Mouse (Mus musculus) ES-Bruce4 (cell line): ENCODE results near the gene Lctl. TPM values are rescaled to one million over a fixed set of nuclear protein-coding genes. Genes with fewer than 3 reads are reported as not detected.
"Not testable (repeated sequence)": the region's sequence is repeated elsewhere in the genome, so short reads cannot be mapped to it uniquely, and the experiment has no call there.

Source experiments
- H3K27ac ChIP-seq: 2 replicates; pipeline ENCODE4 v1.5.1; 2012; ENCODE audit warnings: low read length, inconsistent platforms; ENCODE audit not compliant: insufficient read depth
- H3K27me3 ChIP-seq: 2 replicates; pipeline ENCODE4 v1.6.1; 2012; ENCODE audit warnings: mild to moderate bottlenecking, low read length, inconsistent platforms; ENCODE audit not compliant: control insufficient read depth, poor library complexity, insufficient read depth, severe bottlenecking
- H3K36me3 ChIP-seq: 2 replicates; pipeline ENCODE4 v1.6.1; 2012; ENCODE audit warnings: inconsistent platforms, mild to moderate bottlenecking, low read length, moderate library complexity; ENCODE audit not compliant: control insufficient read depth, poor library complexity, insufficient read depth, severe bottlenecking
- H3K4me1 ChIP-seq: one replicate; pipeline ENCODE4 v1.8.1; 2011; ENCODE audit warnings: low read length; ENCODE audit not compliant: control insufficient read depth, insufficient read depth
- H3K4me3 ChIP-seq: 2 replicates; pipeline ENCODE4 v1.5.1; 2011; ENCODE audit warnings: low read depth, mild to moderate bottlenecking, low read length
- H3K9ac ChIP-seq: 2 replicates; pipeline ENCODE4 v1.6.1; 2012; ENCODE audit warnings: low read depth, mild to moderate bottlenecking, inconsistent platforms; ENCODE audit not compliant: poor library complexity, severe bottlenecking
- H3K9me3 ChIP-seq: replicated peaks from 2 replicates; pipeline ENCODE4 v1.6.1; 2012; ENCODE audit warnings: mild to moderate bottlenecking, low read length, inconsistent platforms; ENCODE audit not compliant: control insufficient read depth, poor library complexity, insufficient read depth, severe bottlenecking
- CTCF ChIP-seq: IDR thresholded peaks from one replicate; pipeline ENCODE4 v1.8.1; 2011; ENCODE audit warnings: low read depth, low read length
- EP300 ChIP-seq: IDR thresholded peaks from 2 replicates; pipeline ENCODE4 v1.6.1; 2011; ENCODE audit warnings: low read depth, low read length; ENCODE audit not compliant: insufficient read depth
- POLR2A ChIP-seq: IDR thresholded peaks from one replicate; pipeline ENCODE4 v1.8.1; 2011; ENCODE audit warnings: low read length; ENCODE audit not compliant: insufficient read depth
- polyA plus RNA-seq: library from polyadenylated mRNA; stranded (reverse); fragments of >200 nt; gene quantifications from 2 replicates; pipeline ENCODE4 v1.2.4, GENCODE M21; 2011; ENCODE audit warnings: low read depth; ENCODE audit not compliant: missing spikeins, insufficient read depth, insufficient read length

Gene Lctl
- polyA plus RNA-seq, 1 experiment = 0.58 TPM

DNA sequence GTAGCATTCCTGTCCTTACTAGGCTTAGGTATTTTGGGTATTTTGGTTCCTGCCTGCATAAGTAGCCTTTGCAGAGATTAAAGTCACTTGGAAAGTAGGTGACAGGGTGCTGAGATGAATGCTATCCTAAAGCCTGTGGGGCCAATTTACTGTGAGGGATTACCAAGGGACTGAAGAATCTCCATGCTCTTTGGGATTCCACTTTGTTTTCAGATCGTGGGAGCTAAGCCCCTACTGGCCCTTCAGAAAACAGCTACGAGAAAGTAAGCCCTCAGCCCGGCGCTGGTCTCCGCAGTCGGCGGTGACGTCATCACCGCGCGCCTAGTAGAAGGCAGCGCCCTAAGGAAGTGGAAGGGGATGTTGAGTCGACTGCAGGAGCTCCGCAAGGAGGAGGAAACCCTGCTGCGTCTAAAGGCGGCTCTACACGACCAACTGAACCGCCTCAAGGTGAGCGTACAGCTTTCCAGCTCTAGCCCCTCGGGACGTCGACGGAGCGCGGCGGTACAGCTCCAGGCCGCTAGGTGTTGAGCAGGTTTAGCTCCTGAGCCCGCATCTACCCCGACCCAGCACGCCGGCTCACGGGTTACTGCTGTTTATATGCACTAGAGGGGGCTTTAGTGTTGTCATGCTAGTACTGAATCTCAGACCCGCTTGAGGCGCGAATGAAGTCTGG, 62.2 kb downstream of the Lctl start, which contains the start of gene Snapc5:
TSS of gene Snapc5 (plus strand) at position 301 of the 673 bp plus-strand sequence.
- peak within 1 kb of the TSS; percentile 53 for H3K9ac ChIP-seq
- peaks cover 69% of the 10 kb centered on the region for H3K36me3 ChIP-seq
- TF ChIP-seq POLR2A = peak; percentile 62
- peak; percentile 41 for TF ChIP-seq CTCF
- TF ChIP-seq EP300 = no peak

DNA sequence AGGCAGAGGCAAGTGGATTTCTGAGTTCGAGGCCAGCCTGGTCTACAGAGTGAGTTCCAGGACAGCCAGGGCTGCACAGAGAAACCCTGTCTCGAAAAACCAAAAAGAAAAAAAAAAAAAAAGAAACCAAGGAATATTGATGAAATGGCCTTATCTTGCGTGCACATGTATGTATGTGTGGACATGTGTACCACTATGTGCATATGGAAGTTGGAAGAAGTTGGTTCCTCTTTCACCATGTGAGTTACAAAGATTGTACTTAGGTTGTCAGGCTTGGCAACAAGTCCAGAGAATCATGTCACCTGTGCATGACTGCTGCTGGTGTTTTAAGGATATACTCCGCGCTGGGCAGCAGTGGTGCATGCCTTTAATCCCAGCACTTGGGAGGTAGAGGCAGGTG, 66.3 kb downstream of the Lctl start:
- Histone ChIP-seq H3K27ac (peak overlapping the region; percentile 97), H3K36me3 (peaks cover 42% of the 10 kb centered on the region), H3K9ac (peak overlapping the region; percentile 45; the same call in 1 of the 2 replicates)
- not testable (repeated sequence) for H3K4me3 ChIP-seq, H3K27me3 ChIP-seq, H3K4me1 ChIP-seq, H3K9me3 ChIP-seq

More for the DNA sequence above, 62.2 kb downstream of the Lctl start, which contains the start of gene Snapc5:
- Histone ChIP-seq H3K4me3 (peak within 1 kb of the TSS; percentile 87), H3K4me1 (peaks cover 2% of the 10 kb centered on the region), H3K27ac (peak within 1 kb of the TSS; percentile 63), H3K27me3 (no peaks in the 10 kb centered on the region), H3K9me3 (no peaks in the 10 kb centered on the region)

DNA sequence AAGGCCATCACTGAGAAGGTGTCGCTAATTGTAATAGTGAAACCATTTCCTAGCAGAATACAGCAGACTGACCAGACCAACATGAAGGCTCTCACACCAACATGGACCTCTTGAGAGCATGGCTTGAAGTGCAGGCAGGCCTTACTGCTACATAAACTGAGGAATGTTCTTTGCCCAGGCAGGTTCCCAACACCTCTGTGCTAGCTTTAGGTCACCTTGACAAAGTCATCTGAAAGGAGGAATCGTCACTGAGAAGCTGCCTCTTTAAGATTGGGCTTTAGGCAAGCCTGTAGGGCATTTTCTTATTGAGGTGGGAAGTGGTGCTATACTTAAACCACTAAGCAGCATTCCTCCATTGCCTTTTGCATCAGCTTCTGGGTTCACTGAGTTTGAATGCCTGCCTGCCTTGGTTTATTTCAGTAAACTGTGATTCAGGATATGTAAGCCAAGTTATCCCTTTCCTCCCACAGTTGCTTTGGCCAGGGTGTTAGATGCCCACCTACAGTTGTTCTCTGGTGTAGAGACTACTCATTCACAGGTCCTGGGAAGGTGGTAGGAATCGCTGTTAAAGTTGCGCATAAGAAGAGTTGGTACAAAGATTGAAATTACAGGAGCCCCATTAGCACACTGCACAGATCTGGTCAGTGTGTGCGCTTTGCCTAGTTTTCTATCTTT, 67.4 kb downstream of the Lctl start:
- peak overlapping the region; percentile 97 for H3K27ac ChIP-seq
- H3K4me1 ChIP-seq = peaks cover 5% of the 10 kb centered on the region
- H3K9me3 ChIP-seq = no peaks in the 10 kb centered on the region
- peaks cover 37% of the 10 kb centered on the region for H3K36me3 ChIP-seq
- no peaks in the 10 kb centered on the region for H3K27me3 ChIP-seq
- TF ChIP-seq POLR2A (no peak), CTCF (no peak), EP300 (no peak)
- no peak overlapping the region for H3K4me3 ChIP-seq
- peak overlapping the region; percentile 45; the same call in 1 of the 2 replicates for H3K9ac ChIP-seq

Other genes starting within 250 kb of the Lctl start
- gene Smad6, start 95.1 kb upstream of the Lctl start, polyA plus RNA-seq = 2.7 and 4.7 TPM in 2 replicates
- gene Zwilch, start 56.0 kb downstream of the Lctl start, polyA plus RNA-seq = 162 and 167 TPM in 2 replicates
- 3,123 and 3,163 TPM in 2 replicates for gene Rpl4, start 56.2 kb downstream of the Lctl start, polyA plus RNA-seq
- 37.0 and 37.1 TPM in 2 replicates for gene Snapc5, start 62.1 kb downstream of the Lctl start, polyA plus RNA-seq
- 13.2 and 14.3 TPM in 2 replicates for gene Uchl4, start 118.1 kb downstream of the Lctl start, polyA plus RNA-seq
- 80.1 and 85.7 TPM in 2 replicates for gene Map2k1, start 136.5 kb downstream of the Lctl start, polyA plus RNA-seq
- 148 and 152 TPM in 2 replicates for gene Tipin, start 164.4 kb downstream of the Lctl start, polyA plus RNA-seq
- 9.3 and 10.4 TPM in 2 replicates for gene Dis3l, start 224.1 kb downstream of the Lctl start, polyA plus RNA-seq